Mouse (Mus musculus): ENCODE measurements around the gene Ing3. TPM values are rescaled to one million over a fixed set of nuclear protein-coding genes. Genes with fewer than 3 reads are reported as not detected.

The Ing3 gene
- polyA plus RNA-seq (2012; rRNA removed), result 15.1 and 15.5 TPM in 2 replicates

DNA sequence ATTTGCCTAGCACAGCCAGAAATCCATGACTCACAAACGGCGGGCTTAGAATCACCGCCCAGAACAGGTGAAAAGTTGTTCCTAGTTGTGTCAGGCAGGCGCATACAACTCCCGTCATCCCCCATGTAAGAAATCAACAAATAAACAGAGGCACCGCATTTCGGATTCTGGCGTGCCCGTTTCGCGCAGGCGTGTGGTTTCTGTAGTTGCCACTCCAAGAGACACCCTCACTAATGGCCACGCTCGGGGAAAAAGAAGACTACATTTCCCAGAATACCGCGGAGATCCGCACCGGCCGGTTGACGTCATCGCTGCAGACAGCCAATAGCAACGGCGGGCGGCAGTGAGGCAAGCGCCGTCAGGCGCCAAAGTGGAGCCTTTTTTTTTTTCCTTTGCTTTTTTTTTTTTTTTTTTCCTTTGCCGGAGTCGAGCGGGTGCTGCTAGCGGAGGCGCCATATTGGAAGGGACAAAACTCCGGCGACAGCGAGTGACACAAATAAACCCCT lies at the start of gene Ing3:
Gene Ing3, plus strand, starts transcription at position 346 of the 506 bp plus-strand sequence.
- peak; percentile 50; the same call in 1 of the 2 replicates for TF ChIP-seq POLR2A (IDR thresholded peaks at IDR 0.05; ENCODE audit: extremely low read depth, insufficient read depth, low read length)
- no peak for TF ChIP-seq CTCF (IDR thresholded peaks at IDR 0.05; ENCODE audit: extremely low read depth, insufficient read depth, low read length)
- peak within 1 kb of the TSS; percentile 89 for H3K27ac ChIP-seq (ENCODE audit: insufficient read depth, low read length)
- H3K4me3 ChIP-seq (ENCODE audit: insufficient read depth, low read length), result peak within 1 kb of the TSS; percentile 59
- H3K4me1 ChIP-seq (ENCODE audit: control insufficient read depth, insufficient read depth, low read length), result no peaks in the 10 kb centered on the region; the same call in 1 of the 2 replicates

GRCm38 (mm10) chr6:21909720-21910119 lies 39.7 kb upstream of the Ing3 start:
- no peak overlapping the region for H3K27ac ChIP-seq (ENCODE audit: insufficient read depth, low read length)
- TF ChIP-seq CTCF (IDR thresholded peaks at IDR 0.05; ENCODE audit: extremely low read depth, insufficient read depth, low read length) (no peak), POLR2A (IDR thresholded peaks at IDR 0.05; ENCODE audit: extremely low read depth, insufficient read depth, low read length) (no peak)
- no peak overlapping the region for H3K4me3 ChIP-seq (ENCODE audit: insufficient read depth, low read length)
- no peaks in the 10 kb centered on the region for H3K4me1 ChIP-seq (ENCODE audit: control insufficient read depth, insufficient read depth, low read length)

DNA sequence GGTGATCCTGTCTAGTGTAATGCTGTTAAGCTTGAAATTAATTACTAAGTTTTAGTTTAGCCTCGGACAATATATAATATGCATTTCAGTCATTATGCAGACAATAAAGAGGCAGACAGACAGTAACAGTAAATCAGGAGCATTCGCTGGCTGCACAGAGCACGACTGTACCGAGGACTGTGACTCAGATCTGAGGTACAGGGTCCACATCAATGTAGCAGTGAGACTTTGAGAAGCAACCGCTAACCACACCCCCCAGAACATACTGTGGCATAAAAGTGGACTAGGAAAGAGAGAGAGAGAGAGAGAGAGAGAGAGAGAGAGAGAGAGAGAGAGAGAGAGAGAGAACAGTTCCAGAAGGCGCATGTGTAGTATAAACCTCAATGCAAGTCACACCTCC lies 38.6 kb upstream of the Ing3 start:
- no peaks in the 10 kb centered on the region for H3K4me1 ChIP-seq (ENCODE audit: control insufficient read depth, insufficient read depth, low read length)
- TF ChIP-seq POLR2A (IDR thresholded peaks at IDR 0.05; ENCODE audit: extremely low read depth, insufficient read depth, low read length), result no peak
- no peak for TF ChIP-seq CTCF (IDR thresholded peaks at IDR 0.05; ENCODE audit: extremely low read depth, insufficient read depth, low read length)
- H3K4me3 ChIP-seq (ENCODE audit: insufficient read depth, low read length), result no peak overlapping the region
- no peak overlapping the region for H3K27ac ChIP-seq (ENCODE audit: insufficient read depth, low read length)

DNA sequence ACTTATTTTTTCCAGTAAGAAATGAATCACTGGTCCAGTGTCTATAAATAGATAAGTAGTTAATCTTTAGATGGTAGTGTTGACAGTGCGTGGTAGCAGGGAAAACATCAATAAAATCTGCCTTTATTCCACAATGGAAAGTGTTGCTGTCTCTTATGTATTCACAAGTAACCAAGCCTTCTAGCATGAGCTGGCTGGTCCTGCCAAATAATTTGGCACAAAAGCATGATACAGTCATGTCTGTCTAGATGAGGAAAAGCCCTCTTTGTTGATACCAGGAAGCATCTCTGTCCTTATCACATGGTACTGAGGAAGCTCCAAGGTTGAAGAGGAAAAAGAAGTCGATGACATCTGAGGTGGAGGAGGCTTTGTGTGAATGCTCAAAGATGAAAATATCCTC lies 32.8 kb upstream of the Ing3 start:
- TF ChIP-seq POLR2A (IDR thresholded peaks at IDR 0.05; ENCODE audit: extremely low read depth, insufficient read depth, low read length), result no peak
- TF ChIP-seq CTCF (IDR thresholded peaks at IDR 0.05; ENCODE audit: extremely low read depth, insufficient read depth, low read length), result no peak
- H3K4me1 ChIP-seq (ENCODE audit: control insufficient read depth, insufficient read depth, low read length), result no peaks in the 10 kb centered on the region
- no peak overlapping the region for H3K27ac ChIP-seq (ENCODE audit: insufficient read depth, low read length)
- no peak overlapping the region for H3K4me3 ChIP-seq (ENCODE audit: insufficient read depth, low read length)

- Histone ChIP-seq H3K4me3 (ENCODE audit: insufficient read depth, low read length) (no peak overlapping the region), H3K27ac (ENCODE audit: insufficient read depth, low read length) (no peak overlapping the region), H3K4me1 (ENCODE audit: control insufficient read depth, insufficient read depth, low read length) (no peaks in the 10 kb centered on the region)
- no peak for TF ChIP-seq CTCF (IDR thresholded peaks at IDR 0.05; ENCODE audit: extremely low read depth, insufficient read depth, low read length)
- no peak for TF ChIP-seq POLR2A (IDR thresholded peaks at IDR 0.05; ENCODE audit: extremely low read depth, insufficient read depth, low read length)
These were observed 25.2 kb upstream of the Ing3 start for GRCm38 (mm10) chr6:21924150-21924549.

- no peaks in the 10 kb centered on the region for H3K4me1 ChIP-seq (ENCODE audit: control insufficient read depth, insufficient read depth, low read length)
- no peak overlapping the region for H3K27ac ChIP-seq (ENCODE audit: insufficient read depth, low read length)
- no peak overlapping the region for H3K4me3 ChIP-seq (ENCODE audit: insufficient read depth, low read length)
- no peak for TF ChIP-seq CTCF (IDR thresholded peaks at IDR 0.05; ENCODE audit: extremely low read depth, insufficient read depth, low read length)
- TF ChIP-seq POLR2A (IDR thresholded peaks at IDR 0.05; ENCODE audit: extremely low read depth, insufficient read depth, low read length), result no peak
These were observed 11.3 kb upstream of the Ing3 start for GRCm38 (mm10) chr6:21937981-21938635.

DNA sequence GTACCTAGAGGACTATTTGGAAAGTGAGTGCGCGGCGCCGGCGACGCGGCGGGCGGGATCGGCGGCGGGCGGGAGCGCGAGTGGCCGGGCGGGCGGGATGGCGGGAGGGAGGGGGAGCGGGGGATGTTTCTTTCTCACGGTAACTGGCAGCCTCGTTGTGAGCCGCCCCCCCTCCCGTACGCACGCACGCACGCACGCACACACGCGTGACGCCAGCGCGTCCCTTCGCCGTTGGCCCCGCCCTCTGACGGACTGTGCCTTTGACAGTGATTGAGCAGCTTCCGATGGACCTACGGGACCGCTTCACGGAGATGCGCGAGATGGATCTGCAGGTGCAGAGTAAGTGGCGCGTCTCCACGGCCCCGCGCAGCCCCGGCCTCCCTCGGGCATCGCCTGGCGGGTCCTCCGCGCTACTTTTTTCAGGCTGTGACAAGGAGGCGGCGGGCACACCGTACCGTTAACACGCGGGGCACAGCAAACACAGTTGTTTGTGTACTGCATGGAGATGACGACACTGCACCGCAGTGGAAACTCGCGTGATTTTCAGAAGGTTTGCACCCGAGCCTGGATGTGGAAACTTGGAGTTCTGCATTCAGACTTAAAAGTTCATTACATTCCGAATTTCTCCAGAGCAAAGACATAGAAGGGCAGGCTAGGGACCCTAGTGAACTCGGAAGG lies 539 bp downstream of the Ing3 start:
- peak; percentile 80 for TF ChIP-seq POLR2A (IDR thresholded peaks at IDR 0.05; ENCODE audit: extremely low read depth, insufficient read depth, low read length)
- no peak for TF ChIP-seq CTCF (IDR thresholded peaks at IDR 0.05; ENCODE audit: extremely low read depth, insufficient read depth, low read length)
- peak overlapping the region; percentile 89 for H3K27ac ChIP-seq (ENCODE audit: insufficient read depth, low read length)
- H3K4me1 ChIP-seq (ENCODE audit: control insufficient read depth, insufficient read depth, low read length), result no peaks in the 10 kb centered on the region; the same call in 1 of the 2 replicates
- H3K4me3 ChIP-seq (ENCODE audit: insufficient read depth, low read length), result peak overlapping the region; percentile 59

GRCm38 (mm10) chr6:21950676-21951075 lies 1.3 kb downstream of the Ing3 start:
- no peak overlapping the region for H3K27ac ChIP-seq (ENCODE audit: insufficient read depth, low read length)
- TF ChIP-seq POLR2A (IDR thresholded peaks at IDR 0.05; ENCODE audit: extremely low read depth, insufficient read depth, low read length) (no peak), CTCF (IDR thresholded peaks at IDR 0.05; ENCODE audit: extremely low read depth, insufficient read depth, low read length) (no peak)
- H3K4me3 ChIP-seq (ENCODE audit: insufficient read depth, low read length), result peak overlapping the region; percentile 59; the same call in 1 of the 2 replicates
- H3K4me1 ChIP-seq (ENCODE audit: control insufficient read depth, insufficient read depth, low read length), result no peaks in the 10 kb centered on the region; the same call in 1 of the 2 replicates

- TF ChIP-seq CTCF (IDR thresholded peaks at IDR 0.05; ENCODE audit: extremely low read depth, insufficient read depth, low read length) (no peak), POLR2A (IDR thresholded peaks at IDR 0.05; ENCODE audit: extremely low read depth, insufficient read depth, low read length) (no peak)
- H3K4me3 ChIP-seq (ENCODE audit: insufficient read depth, low read length), result no peak overlapping the region
- H3K27ac ChIP-seq (ENCODE audit: insufficient read depth, low read length), result no peak overlapping the region
- H3K4me1 ChIP-seq (ENCODE audit: control insufficient read depth, insufficient read depth, low read length), result peaks cover 1% of the 10 kb centered on the region
These were observed 6.1 kb downstream of the Ing3 start for GRCm38 (mm10) chr6:21955468-21955867.
